Mouse (Mus musculus) myocyte (in vitro differentiated cells): ENCODE results near the gene Pls1. TPM values are rescaled to one million over a fixed set of nuclear protein-coding genes. Genes with fewer than 3 reads are reported as not detected.

ENCODE experiments used
- H3K27me3 ChIP-seq: one replicate; pipeline ENCODE4 v1.6.1; 2011; ENCODE audit not compliant: control insufficient read depth, insufficient read depth, insufficient read length
- H3K36me3 ChIP-seq: one replicate; pipeline ENCODE4 v1.6.1; 2011; ENCODE audit not compliant: control insufficient read depth, insufficient read depth
- H3K4me2 ChIP-seq: one replicate; pipeline ENCODE4 v1.6.1; 2011; ENCODE audit warnings: low read depth, control low read depth
- H3K4me3 ChIP-seq: one replicate; pipeline ENCODE4 v1.5.1; 2011; ENCODE audit warnings: mild to moderate bottlenecking, control low read depth, moderate library complexity
- H3K79me2 ChIP-seq: one replicate; pipeline ENCODE4 v1.6.1; 2011; ENCODE audit not compliant: control insufficient read depth, insufficient read depth
- H3ac ChIP-seq: one replicate; pipeline ENCODE4 v1.6.1; 2011; ENCODE audit not compliant: control insufficient read depth, insufficient read length
- CEBPB ChIP-seq: IDR thresholded peaks from 2 replicates; pipeline ENCODE4 v1.6.1; 2011; ENCODE audit warnings: mild to moderate bottlenecking, moderate library complexity; ENCODE audit not compliant: poor library complexity, insufficient read depth, severe bottlenecking
- E2F4 ChIP-seq: IDR thresholded peaks from one replicate; pipeline ENCODE4 v1.6.1; 2011; ENCODE audit warnings: mild to moderate bottlenecking, control low read depth, moderate library complexity; ENCODE audit not compliant: insufficient read depth
- MAX ChIP-seq: IDR thresholded peaks from one replicate; pipeline ENCODE4 v1.6.1; 2011; ENCODE audit warnings: low read depth, mild to moderate bottlenecking, control low read depth
- MYOD1 ChIP-seq, 3 experiments: IDR thresholded peaks; one replicate each; pipeline ENCODE4 v1.6.1; 2011; ENCODE audit warnings: control low read depth in 2 of 3, low read depth in 2 of 3, mild to moderate bottlenecking in 2 of 3, moderate library complexity in 1 of 3; ENCODE audit not compliant: insufficient read length in 2 of 3, control insufficient read depth in 1 of 3
- MYOG ChIP-seq, 3 experiments: IDR thresholded peaks; one replicate each; pipeline ENCODE4 v1.6.1; 2011; ENCODE audit warnings: control low read depth in 2 of 3, low read depth in 2 of 3, mild to moderate bottlenecking in 2 of 3; ENCODE audit not compliant: insufficient read length in 2 of 3, control insufficient read depth in 1 of 3, insufficient read depth in 1 of 3
- POLR2A ChIP-seq: IDR thresholded peaks from one replicate; pipeline ENCODE4 v1.6.1; 2011; ENCODE audit warnings: low read depth, mild to moderate bottlenecking, control low read depth, moderate library complexity; ENCODE audit not compliant: insufficient read length
- POLR2AphosphoS2 ChIP-seq: IDR thresholded peaks from one replicate; pipeline ENCODE4 v1.6.1; 2011; ENCODE audit warnings: low read depth, control low read depth; ENCODE audit not compliant: insufficient read length
- REST ChIP-seq: IDR thresholded peaks from one replicate; pipeline ENCODE4 v1.6.1; 2011; ENCODE audit warnings: mild to moderate bottlenecking, control low read depth, moderate library complexity; ENCODE audit not compliant: insufficient read depth, insufficient read length
- SRF ChIP-seq: IDR thresholded peaks from one replicate; pipeline ENCODE4 v1.6.1; 2011; ENCODE audit warnings: low read depth; ENCODE audit not compliant: control insufficient read depth, insufficient read length
- TCF12 ChIP-seq: IDR thresholded peaks from one replicate; pipeline ENCODE4 v1.6.1; 2011; ENCODE audit warnings: mild to moderate bottlenecking, control low read depth; ENCODE audit not compliant: poor library complexity, insufficient read depth, severe bottlenecking
- TCF3 ChIP-seq: IDR thresholded peaks from one replicate; pipeline ENCODE4 v1.6.1; 2011; ENCODE audit warnings: low read depth, control low read depth; ENCODE audit not compliant: insufficient read length
- USF1 ChIP-seq: IDR thresholded peaks from one replicate; pipeline ENCODE4 v1.6.1; 2011; ENCODE audit warnings: low read depth, mild to moderate bottlenecking, control low read depth, moderate library complexity
- polyA plus RNA-seq: library from polyadenylated mRNA; unstranded; fragments of >200 nt; fragmentation: generic; extraction: Trizol; gene quantifications from one replicate; pipeline ENCODE4 v1.2.1, GENCODE M21; 2012; ENCODE audit warnings: missing spikeins

The Pls1 gene
- polyA plus RNA-seq, 1 experiment = not detected

DNA sequence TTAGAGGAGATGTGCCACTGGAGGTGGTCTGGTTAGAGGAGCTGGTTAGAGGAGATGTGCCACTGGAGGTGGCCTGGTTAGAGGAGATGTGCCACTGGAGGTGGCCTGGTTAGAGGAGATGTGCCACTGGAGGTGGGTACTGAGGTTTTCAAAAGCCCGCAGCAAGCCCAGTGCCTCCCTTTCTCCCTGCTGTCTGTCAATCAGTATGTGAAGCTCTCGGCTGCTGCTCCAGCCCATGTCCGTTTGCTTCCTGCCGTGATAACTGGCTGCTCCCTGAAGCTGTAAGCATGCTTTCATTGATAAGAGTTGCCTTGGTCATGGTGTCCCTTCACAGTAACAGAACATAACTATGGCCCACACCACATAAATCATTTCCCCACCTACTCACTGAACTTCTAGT, 81.9 kb downstream of the Pls1 start:
- TF ChIP-seq MAX (no peak), TCF12 (no peak), E2F4 (no peak), MYOD1 (IDR thresholded peaks at IDR 0.05; ENCODE audit: control insufficient read depth in 1 of 3, insufficient read length in 2 of 3, low read depth in 2 of 3) (no peak), POLR2AphosphoS2 (no peak), CEBPB (no peak), USF1 (no peak), TCF3 (no peak)
- Histone ChIP-seq H3K4me3 (no peak overlapping the region), H3K36me3 (no peaks in the 10 kb centered on the region), H3K4me2 (no peak overlapping the region), H3K27me3 (peaks cover 17% of the 10 kb centered on the region), H3ac (no peak overlapping the region), H3K79me2 (no peaks in the 10 kb centered on the region)

DNA sequence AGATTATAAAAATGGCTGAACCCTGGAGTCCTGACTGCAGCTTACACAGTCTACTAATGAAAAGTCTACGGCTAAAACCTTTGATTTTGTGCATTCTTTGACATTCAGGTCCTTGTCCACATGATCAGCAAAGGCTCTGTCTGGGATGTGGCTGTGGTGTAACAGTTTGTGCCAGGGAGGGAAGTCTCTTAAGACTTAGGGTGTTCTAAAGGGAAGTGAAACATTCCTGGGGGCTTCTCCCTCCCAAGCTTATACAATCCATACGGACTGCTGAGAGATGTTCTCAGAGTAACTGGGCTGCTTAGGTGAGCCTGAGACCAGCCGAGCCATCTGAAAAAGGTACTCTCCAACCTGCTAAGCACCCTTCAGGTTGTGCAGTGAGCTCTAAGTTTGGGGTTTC, 82.9 kb downstream of the Pls1 start:
- no peaks in the 10 kb centered on the region for H3K36me3 ChIP-seq
- H3ac ChIP-seq = no peak overlapping the region
- TF ChIP-seq E2F4 (no peak), CEBPB (no peak), POLR2A (no peak), MYOG (IDR thresholded peaks at IDR 0.05; ENCODE audit: control insufficient read depth in 1 of 3, insufficient read depth in 1 of 3, insufficient read length in 2 of 3, low read depth in 2 of 3) (no peak), MYOD1 (IDR thresholded peaks at IDR 0.05; ENCODE audit: control insufficient read depth in 1 of 3, insufficient read length in 2 of 3, low read depth in 2 of 3) (no peak)
- H3K27me3 ChIP-seq = peaks cover 19% of the 10 kb centered on the region
- no peak overlapping the region for H3K4me2 ChIP-seq
- no peaks in the 10 kb centered on the region for H3K79me2 ChIP-seq
- no peak overlapping the region for H3K4me3 ChIP-seq

DNA sequence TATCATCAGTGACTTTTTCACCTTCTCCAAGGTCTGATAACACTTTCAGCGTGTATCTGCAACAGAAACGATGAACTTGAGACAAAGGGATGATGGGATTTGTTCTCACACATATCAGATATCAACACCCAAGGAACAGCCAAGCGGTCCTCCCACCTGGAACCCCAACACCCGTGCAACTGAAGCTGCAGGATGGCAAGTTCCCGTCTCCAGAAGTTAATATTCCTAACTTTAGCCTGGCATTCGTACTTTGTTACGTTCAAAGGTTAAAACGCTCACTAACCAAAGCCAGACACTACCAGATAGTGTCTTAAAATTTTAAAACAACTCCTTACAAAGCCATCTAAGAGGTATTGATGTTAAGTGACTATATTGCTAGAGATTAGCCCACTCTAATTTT, 83.7 kb downstream of the Pls1 start:
- no peak overlapping the region for H3K4me2 ChIP-seq
- H3K36me3 ChIP-seq = no peaks in the 10 kb centered on the region
- peaks cover 23% of the 10 kb centered on the region for H3K27me3 ChIP-seq
- TF ChIP-seq POLR2AphosphoS2 (no peak), E2F4 (no peak), MYOG (IDR thresholded peaks at IDR 0.05; ENCODE audit: control insufficient read depth in 1 of 3, insufficient read depth in 1 of 3, insufficient read length in 2 of 3, low read depth in 2 of 3) (no peak), TCF3 (no peak), POLR2A (no peak), MYOD1 (IDR thresholded peaks at IDR 0.05; ENCODE audit: control insufficient read depth in 1 of 3, insufficient read length in 2 of 3, low read depth in 2 of 3) (no peak), CEBPB (no peak), MAX (no peak)
- no peak overlapping the region for H3K4me3 ChIP-seq
- no peaks in the 10 kb centered on the region for H3K79me2 ChIP-seq
- H3ac ChIP-seq = no peak overlapping the region

DNA sequence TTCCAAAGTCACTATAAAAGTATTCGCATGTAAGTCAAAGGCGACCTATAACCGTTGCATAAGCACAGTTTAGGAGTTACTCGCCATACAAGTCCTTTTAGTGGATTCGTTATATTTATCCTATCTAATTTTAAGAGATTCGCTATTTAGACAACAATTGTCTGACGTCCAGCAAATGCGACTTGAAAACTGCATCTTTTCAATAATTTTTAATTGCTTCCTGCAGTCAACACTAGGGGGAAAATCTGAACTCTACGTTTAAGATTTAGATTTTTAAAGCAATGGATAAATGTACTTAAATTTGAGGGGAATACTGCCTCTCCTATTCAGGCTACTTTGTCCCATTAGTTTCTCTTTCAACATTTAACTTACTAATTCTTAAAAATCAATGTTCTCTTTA, 94.4 kb downstream of the Pls1 start:
- H3K4me2 ChIP-seq = peak overlapping the region; percentile 80
- H3K27me3 ChIP-seq = peaks cover 14% of the 10 kb centered on the region
- H3K36me3 ChIP-seq = no peaks in the 10 kb centered on the region
- no peaks in the 10 kb centered on the region for H3K79me2 ChIP-seq
- H3K4me3 ChIP-seq = peak overlapping the region; percentile 26
- no peak overlapping the region for H3ac ChIP-seq
- TF ChIP-seq USF1 (no peak), MAX (no peak), TCF3 (no peak), SRF (no peak), REST (no peak), MYOD1 (IDR thresholded peaks at IDR 0.05; ENCODE audit: control insufficient read depth in 1 of 3, insufficient read length in 2 of 3, low read depth in 2 of 3) (no peak), MYOG (IDR thresholded peaks at IDR 0.05; ENCODE audit: control insufficient read depth in 1 of 3, insufficient read depth in 1 of 3, insufficient read length in 2 of 3, low read depth in 2 of 3) (no peak), POLR2A (no peak), E2F4 (no peak), TCF12 (no peak), CEBPB (no peak), POLR2AphosphoS2 (no peak)

DNA sequence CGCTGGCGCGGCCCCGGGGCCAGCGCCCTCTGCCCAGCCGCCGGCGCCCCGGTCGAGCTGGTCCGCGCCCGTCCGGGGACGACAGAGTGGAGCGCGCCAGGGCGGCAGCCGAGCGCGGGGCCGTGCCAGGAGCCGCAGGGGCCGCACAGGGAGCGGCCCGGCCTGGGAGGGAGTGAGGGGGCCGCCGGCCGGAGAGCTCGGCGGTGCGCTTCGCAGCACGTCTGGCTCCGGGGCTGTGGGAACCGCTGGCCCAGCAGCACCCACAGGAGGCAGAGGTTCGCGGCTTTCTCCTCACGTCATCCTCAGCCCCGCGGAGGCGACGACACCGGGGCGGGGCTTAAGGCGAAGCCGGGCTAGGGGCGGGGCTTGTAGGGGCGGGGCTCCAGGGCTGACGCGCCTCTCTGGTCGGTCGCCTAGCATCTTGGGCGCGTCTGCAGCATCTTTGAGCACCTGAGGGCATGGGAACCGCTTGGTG, 95.0 kb downstream of the Pls1 start, which contains the start of gene Trpc1:
Gene Trpc1, minus strand, starts transcription at position 339 of the 475 bp plus-strand sequence.
- peak within 1 kb of the TSS; percentile 58 for H3ac ChIP-seq
- peak within 1 kb of the TSS; percentile 26 for H3K4me3 ChIP-seq
- H3K4me2 ChIP-seq = peak within 1 kb of the TSS; percentile 80
- no peaks in the 10 kb centered on the region for H3K36me3 ChIP-seq
- peak; percentile 61 for TF ChIP-seq POLR2AphosphoS2
- no peak for TF ChIP-seq MYOG (IDR thresholded peaks at IDR 0.05; ENCODE audit: control insufficient read depth in 1 of 3, insufficient read depth in 1 of 3, insufficient read length in 2 of 3, low read depth in 2 of 3)
- no peak for TF ChIP-seq E2F4
- TF ChIP-seq CEBPB = no peak
- TF ChIP-seq POLR2A = peak; percentile 79
- no peak for TF ChIP-seq TCF3
- TF ChIP-seq MAX = no peak
- no peak for TF ChIP-seq USF1
- no peak for TF ChIP-seq TCF12
- TF ChIP-seq MYOD1 (IDR thresholded peaks at IDR 0.05; ENCODE audit: control insufficient read depth in 1 of 3, insufficient read length in 2 of 3, low read depth in 2 of 3) = no peak
- no peak for TF ChIP-seq REST
- no peak for TF ChIP-seq SRF
- H3K27me3 ChIP-seq = peaks cover 14% of the 10 kb centered on the region
- no peaks in the 10 kb centered on the region for H3K79me2 ChIP-seq
